Mouse (Mus musculus): ENCODE data around the gene Ms4a2.

The Ms4a2 gene

DNA sequence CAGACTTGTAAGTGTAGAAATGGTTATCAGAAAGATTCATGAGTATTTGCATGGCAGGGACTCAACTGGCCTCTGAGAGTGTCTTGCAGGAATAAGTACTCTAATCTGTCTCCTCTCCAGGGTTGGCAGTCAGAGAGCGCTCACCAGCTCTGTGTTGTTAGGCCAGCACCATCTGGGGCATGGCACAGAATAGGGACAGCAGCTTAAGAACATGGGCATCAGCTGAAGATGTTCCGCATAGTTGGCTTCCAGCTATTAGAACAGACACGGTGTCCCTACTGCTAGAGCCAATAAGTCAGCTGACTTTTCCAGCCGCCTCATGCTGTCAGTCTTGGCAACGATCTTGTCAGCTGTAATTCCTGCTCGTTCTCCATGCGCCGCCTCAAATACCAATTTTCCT lies 48.6 kb downstream of the Ms4a2 start:
- DNase-seq: peak in 1 of 2 experiments; percentile 21
